ENCODE assay signal across 35 mouse cellular contexts in genomic region chr3:144708612-144709011, GRCm38 (mm10). TPM values are rescaled to one million over a fixed set of nuclear protein-coding genes. Genes with fewer than 3 reads are reported as not detected.
"Had no signal": no experiment of that assay in that cellular context is flagged by ENCODE, and none has a peak within 500 bp of the region (broad histone marks: within the 10 kb centered on the region; RNA-seq: fewer than 3 reads in every experiment).

No protein-coding gene starts in this region.

- H3K4me1 ChIP-seq: hindbrain, embryonic 10.5 days; hindbrain, embryonic 12.5 days; hindbrain, embryonic 13.5 days; hindbrain, embryonic 15.5 days; intestine, embryonic 15.5 days; kidney, embryonic 15.5 days had no signal

- H3K9me3 ChIP-seq: heart, embryonic 12.5 days; heart, embryonic 13.5 days; heart, embryonic 15.5 days; hindbrain, embryonic 10.5 days; hindbrain, embryonic 12.5 days; hindbrain, embryonic 13.5 days; hindbrain, embryonic 15.5 days; intestine, embryonic 15.5 days; kidney, embryonic 15.5 days had no signal

- H3K27me3 ChIP-seq: heart, embryonic 12.5 days; heart, embryonic 13.5 days; heart, embryonic 15.5 days; hindbrain, embryonic 12.5 days; hindbrain, embryonic 13.5 days; hindbrain, embryonic 15.5 days; intestine, embryonic 15.5 days; kidney, embryonic 15.5 days had no signal

- ATAC-seq: hindbrain, embryonic 16.5 days; hindbrain, postnatal 0 days; inflammation-experienced regulatory T-cells, adult 6 months; intestine, embryonic 15.5 days; intestine, embryonic 16.5 days; intestine, postnatal 0 days had no signal

- H3K4me3 ChIP-seq: heart, embryonic 12.5 days; heart, embryonic 13.5 days; heart, embryonic 15.5 days; hindbrain, embryonic 10.5 days; hindbrain, embryonic 12.5 days; hindbrain, embryonic 13.5 days; hindbrain, embryonic 15.5 days; intestine, embryonic 15.5 days; kidney, embryonic 15.5 days; layer of hippocampus, adult 2 months had no signal

- DNase-seq: heart, postnatal 10 days; heart, postnatal 14 days; heart, postnatal 36 days; heart, postnatal 4 days; kidney, adult 11 months; kidney, adult 18-20 months; kidney, adult 2 months; kidney, adult 8-10 months; kidney, adult 9 months; kidney, postnatal 10 days; kidney, postnatal 14 days; kidney, postnatal 25 days; kidney, postnatal 36 days; kidney, postnatal 4 days; layer of hippocampus, adult 9-11 months; layer of hippocampus, postnatal 36 days had no signal

- H3K27ac ChIP-seq: heart, embryonic 13.5 days; heart, embryonic 15.5 days; hindbrain, embryonic 10.5 days; hindbrain, embryonic 12.5 days; hindbrain, embryonic 13.5 days; hindbrain, embryonic 14.5 days; hindbrain, embryonic 15.5 days; hindbrain, postnatal 0 days; intestine, embryonic 15.5 days; kidney, embryonic 15.5 days; kidney, postnatal 0 days; layer of hippocampus, adult 2 months had no signal

- H3K4me2 ChIP-seq: heart, embryonic 11.5 days; heart, embryonic 12.5 days; heart, embryonic 13.5 days; heart, embryonic 15.5 days; hindbrain, embryonic 12.5 days; hindbrain, embryonic 13.5 days; hindbrain, embryonic 14.5 days; hindbrain, embryonic 15.5 days; intestine, embryonic 15.5 days; kidney, embryonic 15.5 days had no signal

- H3K9ac ChIP-seq: heart, embryonic 12.5 days; heart, embryonic 13.5 days; heart, embryonic 15.5 days; hindbrain, embryonic 12.5 days; hindbrain, embryonic 13.5 days; hindbrain, embryonic 14.5 days; hindbrain, embryonic 15.5 days; intestine, embryonic 15.5 days; kidney, embryonic 15.5 days had no signal

RNA-seq across cellular contexts. Expression of gene Clca3a1, which starts 52.2 kb away (rescaled TPM):
- polyA plus RNA-seq: hindbrain, embryonic 10.5 days; hindbrain, embryonic 11.5 days; inflammation-experienced regulatory T-cells, adult 6 months had no signal
